Mouse (Mus musculus): ENCODE data around the gene Yif1a. TPM values are rescaled to one million over a fixed set of nuclear protein-coding genes. Genes with fewer than 3 reads are reported as not detected.

The Yif1a gene
- polyA plus RNA-seq, 1 experiment from 2014 or later, result 94.5 TPM

- ATAC-seq (ENCODE audit: low FRiP score, low read depth), result no peak
- WGBS, result 72% methylated on average over 7 of the region's 7 CpGs
- no peak overlapping the region for H3K4me2 ChIP-seq (replicated peaks)
- H3K27me3 ChIP-seq, result no peaks in the 10 kb centered on the region; the same call in 1 of the 2 replicates
- 0 out of 2 replicates have a peak overlapping the region, but pooled peaks have one; percentile 19 for H3K9ac ChIP-seq
- peaks cover 53% of the 10 kb centered on the region for H3K4me1 ChIP-seq
- no peaks in the 10 kb centered on the region for H3K36me3 ChIP-seq
- no peaks in the 10 kb centered on the region for H3K9me3 ChIP-seq
- no peak overlapping the region for H3K4me3 ChIP-seq
- no peak overlapping the region for H3K27ac ChIP-seq
Observed at GRCm38 (mm10) chr19:5065104-5065503, 23.2 kb upstream of the Yif1a start.

DNA sequence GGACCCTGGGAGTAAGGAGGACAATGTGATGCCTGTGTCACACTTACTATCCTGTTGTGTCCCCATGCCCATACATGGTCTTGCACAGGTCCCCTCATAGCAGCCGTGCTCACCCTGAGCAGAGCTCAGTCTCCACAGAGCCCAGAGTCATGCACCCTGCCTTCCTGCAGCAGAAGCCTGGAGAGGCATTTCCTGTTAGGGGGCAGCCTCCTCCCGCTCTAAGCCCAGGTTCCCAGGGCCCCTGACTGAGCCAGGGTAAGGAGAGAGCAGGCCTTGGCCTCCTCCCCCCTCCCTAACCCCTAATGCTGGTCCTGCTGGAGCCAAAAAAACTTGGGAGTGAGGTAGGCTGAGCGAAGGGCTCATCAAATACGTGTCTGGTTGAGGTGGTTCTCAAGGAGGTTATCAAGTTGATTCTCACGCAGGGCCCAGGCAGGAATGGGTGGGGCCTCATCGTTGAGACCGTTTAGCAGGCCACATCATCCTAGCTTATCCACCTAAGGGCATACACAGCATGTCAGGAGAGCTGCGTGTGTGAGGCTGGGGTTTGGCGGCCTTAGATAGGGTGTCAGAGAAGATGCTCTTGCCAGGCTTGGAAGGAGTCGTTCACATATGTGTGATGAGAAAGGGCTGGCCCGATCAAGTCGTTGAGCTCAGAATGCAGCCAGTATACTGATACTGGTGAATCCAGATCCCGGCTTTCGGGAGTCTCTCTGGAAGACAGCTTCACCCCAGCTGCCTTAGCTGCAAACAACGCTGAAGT, 21.1 kb upstream of the Yif1a start:
- peak overlapping the region; percentile 91 for H3K9ac ChIP-seq
- WGBS, result 3% methylated on average over 15 of the region's 15 CpGs
- ATAC-seq (ENCODE audit: low FRiP score, low read depth), result no peak

GRCm38 (mm10) chr19:5067867-5068569, 20.3 kb upstream of the Yif1a start, which contains the start of gene Cd248:
Gene Cd248, plus strand, starts transcription at chr19:5068078.
- Histone ChIP-seq H3K27ac (peak within 1 kb of the TSS; percentile 98), H3K4me1 (peaks cover 61% of the 10 kb centered on the region), H3K9ac (peak within 1 kb of the TSS; percentile 91), H3K9me3 (no peaks in the 10 kb centered on the region), H3K4me2 (replicated peaks) (peak within 1 kb of the TSS; percentile 97), H3K27me3 (no peaks in the 10 kb centered on the region; the same call in 1 of the 2 replicates), H3K4me3 (peak within 1 kb of the TSS; percentile 71), H3K36me3 (no peaks in the 10 kb centered on the region)
- under 1% methylated on average over 55 of the region's 56 CpGs for WGBS
- ATAC-seq (ENCODE audit: low FRiP score, low read depth), result peak; percentile 45

More for the DNA sequence above, 21.1 kb upstream of the Yif1a start:
- Histone ChIP-seq H3K4me1 (peaks cover 54% of the 10 kb centered on the region), H3K27ac (peak overlapping the region; percentile 98), H3K4me2 (replicated peaks) (peak overlapping the region; percentile 97), H3K4me3 (peak overlapping the region; percentile 71), H3K9me3 (no peaks in the 10 kb centered on the region), H3K36me3 (no peaks in the 10 kb centered on the region), H3K27me3 (no peaks in the 10 kb centered on the region; the same call in 1 of the 2 replicates)

GRCm38 (mm10) chr19:5068570-5069234, 19.6 kb upstream of the Yif1a start:
- H3K4me3 ChIP-seq, result peak overlapping the region; percentile 71
- H3K4me2 ChIP-seq (replicated peaks), result peak overlapping the region; percentile 97
- peak overlapping the region; percentile 98 for H3K27ac ChIP-seq
- peak overlapping the region; percentile 91 for H3K9ac ChIP-seq
- 37% methylated on average over 21 of the region's 21 CpGs for WGBS
- no peaks in the 10 kb centered on the region; the same call in 1 of the 2 replicates for H3K27me3 ChIP-seq
- no peaks in the 10 kb centered on the region for H3K9me3 ChIP-seq
- H3K4me1 ChIP-seq, result peaks cover 61% of the 10 kb centered on the region
- no peak for ATAC-seq (ENCODE audit: low FRiP score, low read depth)
- H3K36me3 ChIP-seq, result no peaks in the 10 kb centered on the region

DNA sequence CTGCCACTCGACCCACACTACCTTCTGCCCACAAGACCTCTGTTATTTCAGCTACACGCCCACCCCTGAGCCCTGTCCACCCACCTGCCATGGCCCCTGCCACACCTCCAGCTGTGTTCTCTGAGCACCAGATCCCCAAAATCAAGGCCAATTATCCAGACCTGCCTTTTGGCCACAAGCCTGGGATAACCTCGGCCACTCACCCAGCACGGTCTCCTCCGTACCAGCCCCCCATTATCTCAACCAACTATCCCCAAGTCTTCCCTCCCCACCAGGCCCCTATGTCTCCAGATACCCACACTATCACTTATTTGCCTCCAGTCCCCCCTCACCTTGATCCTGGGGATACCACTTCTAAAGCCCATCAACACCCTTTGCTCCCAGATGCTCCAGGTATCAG, 18.9 kb upstream of the Yif1a start:
- Histone ChIP-seq H3K9me3 (no peaks in the 10 kb centered on the region), H3K36me3 (no peaks in the 10 kb centered on the region), H3K27me3 (no peaks in the 10 kb centered on the region; the same call in 1 of the 2 replicates), H3K4me2 (replicated peaks) (peak overlapping the region; percentile 97), H3K4me1 (peaks cover 61% of the 10 kb centered on the region), H3K9ac (peak overlapping the region; percentile 91), H3K27ac (peak overlapping the region; percentile 98; the same call in 1 of the 2 replicates), H3K4me3 (peak overlapping the region; percentile 71)
- WGBS, result 68% methylated on average over 5 of the region's 5 CpGs
- no peak for ATAC-seq (ENCODE audit: low FRiP score, low read depth)

DNA sequence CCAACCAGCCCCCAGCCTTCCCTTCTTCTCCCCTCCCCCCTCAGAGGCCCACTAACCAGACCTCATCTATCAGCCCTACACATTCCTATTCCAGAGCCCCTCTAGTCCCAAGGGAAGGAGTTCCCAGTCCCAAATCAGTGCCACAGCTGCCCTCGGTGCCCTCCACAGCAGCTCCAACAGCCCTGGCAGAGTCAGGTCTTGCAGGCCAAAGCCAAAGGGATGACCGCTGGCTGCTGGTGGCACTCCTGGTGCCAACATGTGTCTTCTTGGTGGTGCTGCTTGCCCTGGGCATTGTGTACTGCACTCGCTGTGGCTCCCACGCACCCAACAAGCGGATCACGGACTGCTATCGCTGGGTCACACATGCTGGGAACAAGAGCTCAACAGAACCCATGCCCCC, 18.4 kb upstream of the Yif1a start:
- H3K4me1 ChIP-seq, result peaks cover 58% of the 10 kb centered on the region
- H3K9me3 ChIP-seq, result no peaks in the 10 kb centered on the region
- H3K27me3 ChIP-seq, result no peaks in the 10 kb centered on the region; the same call in 1 of the 2 replicates
- ATAC-seq (ENCODE audit: low FRiP score, low read depth), result no peak
- H3K4me3 ChIP-seq, result peak overlapping the region; percentile 71
- peak overlapping the region; percentile 69; the same call in 1 of the 2 replicates for H3K9ac ChIP-seq
- H3K36me3 ChIP-seq, result no peaks in the 10 kb centered on the region
- peak overlapping the region; percentile 97 for H3K4me2 ChIP-seq (replicated peaks)
- WGBS, result 77% methylated on average over 7 of the region's 7 CpGs
- peak overlapping the region; percentile 98 for H3K27ac ChIP-seq

GRCm38 (mm10) chr19:5071077-5071476, 17.3 kb upstream of the Yif1a start:
- Histone ChIP-seq H3K27ac (peak overlapping the region; percentile 98), H3K9ac (peak overlapping the region; percentile 69), H3K36me3 (no peaks in the 10 kb centered on the region), H3K27me3 (no peaks in the 10 kb centered on the region; the same call in 1 of the 2 replicates), H3K9me3 (no peaks in the 10 kb centered on the region), H3K4me2 (replicated peaks) (peak overlapping the region; percentile 97), H3K4me3 (peak overlapping the region; percentile 71), H3K4me1 (peaks cover 54% of the 10 kb centered on the region)
- ATAC-seq (ENCODE audit: low FRiP score, low read depth), result no peak
- WGBS, result 3% methylated on average over 11 of the region's 11 CpGs

GRCm38 (mm10) chr19:5071545-5072369, 16.6 kb upstream of the Yif1a start:
- peak overlapping the region; percentile 71 for H3K4me3 ChIP-seq
- H3K9ac ChIP-seq, result peak overlapping the region; percentile 69
- H3K9me3 ChIP-seq, result no peaks in the 10 kb centered on the region
- peak overlapping the region; percentile 97 for H3K4me2 ChIP-seq (replicated peaks)
- WGBS, result under 1% methylated on average over 38 of the region's 40 CpGs
- peaks cover 50% of the 10 kb centered on the region for H3K4me1 ChIP-seq
- H3K27ac ChIP-seq, result peak overlapping the region; percentile 98
- no peaks in the 10 kb centered on the region; the same call in 1 of the 2 replicates for H3K27me3 ChIP-seq
- no peaks in the 10 kb centered on the region for H3K36me3 ChIP-seq
- peak; percentile 85 for ATAC-seq (ENCODE audit: low FRiP score, low read depth)

GRCm38 (mm10) chr19:5072389-5073019, 15.8 kb upstream of the Yif1a start:
- Histone ChIP-seq H3K27ac (peak overlapping the region; percentile 98), H3K36me3 (no peaks in the 10 kb centered on the region), H3K4me1 (peaks cover 42% of the 10 kb centered on the region), H3K9ac (peak overlapping the region; percentile 69), H3K27me3 (no peaks in the 10 kb centered on the region; the same call in 1 of the 2 replicates), H3K9me3 (no peaks in the 10 kb centered on the region), H3K4me2 (replicated peaks) (peak overlapping the region; percentile 97), H3K4me3 (peak overlapping the region; percentile 71)
- peak; percentile 29; the same call in 1 of the 2 replicates for ATAC-seq (ENCODE audit: low FRiP score, low read depth)
- 2% methylated on average over 20 of the region's 20 CpGs for WGBS

DNA sequence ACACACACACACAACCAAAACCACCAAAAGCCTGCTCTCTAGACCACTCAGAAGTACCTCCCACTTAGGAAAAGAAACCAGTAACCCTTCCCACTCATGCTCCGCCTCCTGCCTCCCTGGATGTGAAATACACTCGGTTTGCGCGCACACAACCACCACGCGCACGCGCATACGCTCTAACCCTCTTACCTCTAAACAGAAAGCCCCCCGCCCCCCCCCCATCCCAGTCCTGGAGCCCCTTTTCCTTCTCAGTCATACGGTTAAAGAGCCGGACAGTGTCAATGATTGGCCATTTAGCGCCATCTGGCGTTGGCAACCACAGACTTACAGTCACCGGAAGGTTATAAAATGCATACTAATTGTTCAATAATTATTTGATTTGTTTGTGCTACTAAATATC, 15.3 kb upstream of the Yif1a start:
- Histone ChIP-seq H3K9ac (peak overlapping the region; percentile 69; the same call in 1 of the 2 replicates), H3K36me3 (no peaks in the 10 kb centered on the region), H3K4me2 (replicated peaks) (peak overlapping the region; percentile 97), H3K4me3 (peak overlapping the region; percentile 71), H3K27ac (peak overlapping the region; percentile 98), H3K4me1 (peaks cover 41% of the 10 kb centered on the region), H3K27me3 (no peaks in the 10 kb centered on the region; the same call in 1 of the 2 replicates), H3K9me3 (no peaks in the 10 kb centered on the region)
- WGBS, result under 1% methylated on average over 15 of the region's 15 CpGs
- ATAC-seq (ENCODE audit: low FRiP score, low read depth), result peak; percentile 30; the same call in 1 of the 2 replicates

Measured in limb, embryonic 13.5 days (tissue).